Mouse (Mus musculus) liver, adult 2 months (tissue): Measurements from ENCODE around the gene Trp53. TPM values are rescaled to one million over a fixed set of nuclear protein-coding genes. Genes with fewer than 3 reads are reported as not detected.

Experiments
- DNase-seq: peaks from one replicate; pipeline ENCODE4 v3.0.0-alpha.2; 2011; ENCODE audit warnings: low read depth, low spot score; ENCODE audit errors: extremely low read depth
- H3K27ac ChIP-seq: fragments of 200-500 bp; replicated peaks from 2 replicates; pipeline ENCODE4 v1.5.1; 2012; ENCODE audit warnings: low read depth, mild to moderate bottlenecking, control low read depth, inconsistent platforms, low read length; ENCODE audit not compliant: insufficient read depth
- H3K27me3 ChIP-seq: fragments of 200-500 bp; 2 replicates; pipeline ENCODE4 v1.6.1; 2012; ENCODE audit warnings: mild to moderate bottlenecking, moderate library complexity, low read length, inconsistent platforms; ENCODE audit not compliant: control insufficient read depth, insufficient read depth
- H3K36me3 ChIP-seq: fragments of 200-500 bp; 2 replicates; pipeline ENCODE4 v1.6.1; 2012; ENCODE audit warnings: low read length, inconsistent platforms; ENCODE audit not compliant: control insufficient read depth, insufficient read depth
- H3K4me1 ChIP-seq: fragments of 200-500 bp; 2 replicates; pipeline ENCODE4 v1.6.1; 2011; ENCODE audit warnings: low read length; ENCODE audit not compliant: control insufficient read depth, insufficient read depth
- H3K4me3 ChIP-seq: fragments of 200-500 bp; 2 replicates; pipeline ENCODE4 v1.5.1; 2011; ENCODE audit warnings: low read depth, mild to moderate bottlenecking, control low read depth, low read length, moderate library complexity; ENCODE audit not compliant: insufficient read depth
- H3K79me2 ChIP-seq: fragments of 200-500 bp; 2 replicates; pipeline ENCODE4 v1.6.1; 2012; ENCODE audit warnings: inconsistent platforms, mild to moderate bottlenecking, low read length, moderate library complexity; ENCODE audit not compliant: control insufficient read depth, insufficient read depth
- H3K9ac ChIP-seq: fragments of 200-500 bp; 2 replicates; pipeline ENCODE4 v1.6.1; 2012; ENCODE audit warnings: low read depth, mild to moderate bottlenecking, control low read depth, inconsistent platforms, low read length
- CTCF ChIP-seq: fragments of 200-500 bp; IDR thresholded peaks from 2 replicates; pipeline ENCODE4 v1.5.1; 2011; ENCODE audit warnings: low read depth, low read length, control low read depth
- POLR2A ChIP-seq: fragments of 200-500 bp; IDR thresholded peaks from 2 replicates; pipeline ENCODE4 v1.6.1; 2011; ENCODE audit warnings: low read length, control low read depth; ENCODE audit not compliant: insufficient read depth; ENCODE audit errors: extremely low read depth
- WGBS: fragments of 180-500 bp; shearing (Covaris S2); methylation state at CpG from one replicate; pipeline ENCODE4 v1.1.7; 2018; 5-methylcytosine and 5-hydroxymethylcytosine counted together
- polyA plus RNA-seq: library from polyadenylated mRNA; depleted of rRNA; stranded (reverse); fragments of >200 nt; gene quantifications from 2 replicates; pipeline ENCODE4 v1.2.3, GENCODE M21; 2012
- total RNA-seq: library from RNA; depleted of rRNA; stranded (reverse); fragments of >200 nt; gene quantifications from 2 replicates; pipeline ENCODE4 v1.2.3, GENCODE M21; 2014

The Trp53 gene
- total and polyA plus RNA-seq, 2 experiments, result 3.7 to 35.4 TPM

GRCm38 (mm10) chr11:69604347-69604746 is 24.2 kb downstream of the Trp53 start:
- Histone ChIP-seq H3K36me3 (no peaks in the 10 kb centered on the region), H3K9ac (no peak overlapping the region), H3K4me3 (no peak overlapping the region), H3K27ac (no peak overlapping the region), H3K4me1 (peaks cover 4% of the 10 kb centered on the region; the same call in 1 of the 2 replicates), H3K27me3 (peaks cover 10% of the 10 kb centered on the region), H3K79me2 (no peaks in the 10 kb centered on the region)
- DNase-seq, result no peak
- 84% methylated on average over 3 of the region's 3 CpGs for WGBS
- TF ChIP-seq POLR2A (no peak), CTCF (no peak)

- H3K4me1 ChIP-seq, result peaks cover 4% of the 10 kb centered on the region; the same call in 1 of the 2 replicates
Measured at GRCm38 (mm10) chr11:69604795-69605664, 24.9 kb downstream of the Trp53 start.

GRCm38 (mm10) chr11:69605726-69606490 is 25.7 kb downstream of the Trp53 start, which contains the start of gene Atp1b2:
TSS of gene Atp1b2 (minus strand) at chr11:69605942.
- peaks cover 10% of the 10 kb centered on the region for H3K27me3 ChIP-seq
- peaks cover 4% of the 10 kb centered on the region; the same call in 1 of the 2 replicates for H3K4me1 ChIP-seq
- H3K79me2 ChIP-seq, result no peaks in the 10 kb centered on the region
- no peaks in the 10 kb centered on the region for H3K36me3 ChIP-seq
- no peak for TF ChIP-seq CTCF
- TF ChIP-seq POLR2A, result 0 out of 2 replicates have a peak, but pooled peaks have one; percentile 20
- H3K4me3 ChIP-seq, result peak within 1 kb of the TSS; percentile 66
- H3K9ac ChIP-seq, result peak within 1 kb of the TSS; percentile 28
- no peak within 1 kb of the TSS for H3K27ac ChIP-seq
- peak; percentile 52 for DNase-seq
- 3% methylated on average over 32 of the region's 32 CpGs for WGBS

More at GRCm38 (mm10) chr11:69604795-69605664, 24.9 kb downstream of the Trp53 start:
- Histone ChIP-seq H3K27ac (no peak overlapping the region), H3K4me3 (peak overlapping the region; percentile 66), H3K79me2 (no peaks in the 10 kb centered on the region), H3K9ac (peak overlapping the region; percentile 28), H3K27me3 (peaks cover 10% of the 10 kb centered on the region), H3K36me3 (no peaks in the 10 kb centered on the region)
- TF ChIP-seq CTCF, result no peak
- no peak for TF ChIP-seq POLR2A
- DNase-seq, result no peak
- WGBS, result 3% methylated on average over 71 of the region's 73 CpGs

- H3K36me3 ChIP-seq, result no peaks in the 10 kb centered on the region
- H3K9ac ChIP-seq, result no peak overlapping the region
- peaks cover 4% of the 10 kb centered on the region; the same call in 1 of the 2 replicates for H3K4me1 ChIP-seq
- H3K27ac ChIP-seq, result no peak overlapping the region
- H3K4me3 ChIP-seq, result no peak overlapping the region
- WGBS, result 94% methylated on average over 2 of the region's 2 CpGs
- no peak for DNase-seq
- H3K27me3 ChIP-seq, result peaks cover 10% of the 10 kb centered on the region
- H3K79me2 ChIP-seq, result no peaks in the 10 kb centered on the region
- TF ChIP-seq POLR2A, result no peak
- TF ChIP-seq CTCF, result no peak
Measured at GRCm38 (mm10) chr11:69606491-69606795, 26.3 kb downstream of the Trp53 start.

GRCm38 (mm10) chr11:69606832-69607231 is 26.7 kb downstream of the Trp53 start:
- no peak overlapping the region for H3K9ac ChIP-seq
- no peak overlapping the region for H3K27ac ChIP-seq
- no peaks in the 10 kb centered on the region for H3K36me3 ChIP-seq
- no peak for TF ChIP-seq CTCF
- TF ChIP-seq POLR2A, result no peak
- WGBS, result 68% methylated on average over 2 of the region's 2 CpGs
- peaks cover 4% of the 10 kb centered on the region; the same call in 1 of the 2 replicates for H3K4me1 ChIP-seq
- no peak for DNase-seq
- H3K27me3 ChIP-seq, result peaks cover 10% of the 10 kb centered on the region
- no peak overlapping the region for H3K4me3 ChIP-seq
- H3K79me2 ChIP-seq, result no peaks in the 10 kb centered on the region
